Comparison of ENCODE assay signal across 23 mouse cellular contexts in genomic region chr10:73929718-73930117, GRCm38 (mm10).
DNase-seq lines count a peak whose midpoint lies in the region; ATAC-seq and TF ChIP-seq lines count a peak whose summit lies in the region.
"Had no signal": no experiment of that assay in that cellular context is flagged by ENCODE, and none has a peak within 500 bp of the region (broad histone marks: within the 10 kb centered on the region; RNA-seq: fewer than 3 reads in every experiment).

No protein-coding gene starts in this region.

- TF ChIP-seq POLR2A in limb, embryonic 14.5 days (IDR thresholded peaks at IDR 0.05; ENCODE audit: borderline replicate concordance, extremely low read depth, insufficient read depth, insufficient read length): no peak

- no peak overlapping the region for H3K27ac ChIP-seq in limb, embryonic 14.5 days (replicated peaks; ENCODE audit: low read depth, low read length)
- H3K27ac ChIP-seq in limb, embryonic 10.5 days: no peak overlapping the region
- H3K27ac ChIP-seq: embryonic facial prominence, embryonic 12.5 days; kidney, postnatal 0 days; limb, embryonic 13.5 days had no signal

- no peaks in the 10 kb centered on the region for H3K36me3 ChIP-seq in limb, embryonic 14.5 days (ENCODE audit: control insufficient read depth, insufficient read depth, low read length)
- no peaks in the 10 kb centered on the region for H3K36me3 ChIP-seq in limb, embryonic 10.5 days
- H3K36me3 ChIP-seq: embryonic facial prominence, embryonic 12.5 days; heart, embryonic 12.5 days; limb, embryonic 13.5 days had no signal

- DNase-seq in frontal cortex, postnatal 25 days (ENCODE audit: low spot score in 2 of 2): no peak
- peak; percentile 57 for DNase-seq in limb, embryonic 14.5 days (ENCODE audit: low spot score)
- DNase-seq in limb, embryonic 10.5 days (ENCODE audit: low spot score): no peak
- peak; percentile 12 to 15 for DNase-seq in right cerebral cortex, adult 2 months (ENCODE audit: low spot score in 2 of 2)
- DNase-seq in right cerebral cortex, postnatal 4 days: no peak
- DNase-seq in gastrocnemius, adult 18-20 months (ENCODE audit: low spot score): no peak
- DNase-seq: cerebellum, adult 8-10 months; gastrocnemius, postnatal 10 days; heart, adult 11 months; heart, postnatal 14 days; kidney, adult 18-20 months; layer of hippocampus, postnatal 36 days; lung, postnatal 36 days; retina, postnatal 1 day; thymus, adult 2 months had no signal

- no peaks in the 10 kb centered on the region for H3K27me3 ChIP-seq in limb, embryonic 14.5 days (ENCODE audit: control insufficient read depth, insufficient read depth, low read length)
- H3K27me3 ChIP-seq in limb, embryonic 10.5 days (ENCODE audit: low read depth, poor library complexity, severe bottlenecking): no peaks in the 10 kb centered on the region
- H3K27me3 ChIP-seq: CH12.LX; embryonic facial prominence, embryonic 12.5 days; heart, embryonic 12.5 days; limb, embryonic 13.5 days had no signal

- no peaks in the 10 kb centered on the region for H3K4me1 ChIP-seq in limb, embryonic 14.5 days (ENCODE audit: control insufficient read depth, insufficient read depth, low read length)
- H3K4me1 ChIP-seq in limb, embryonic 10.5 days: no peaks in the 10 kb centered on the region
- H3K4me1 ChIP-seq: embryonic facial prominence, embryonic 12.5 days; heart, embryonic 12.5 days; limb, embryonic 13.5 days had no signal

- H3K4me3 ChIP-seq in limb, embryonic 14.5 days (replicated peaks; ENCODE audit: low read length): no peak overlapping the region
- no peak overlapping the region for H3K4me3 ChIP-seq in limb, embryonic 10.5 days
- H3K4me3 ChIP-seq: embryonic facial prominence, embryonic 12.5 days; heart, embryonic 12.5 days; limb, embryonic 13.5 days had no signal

- ATAC-seq in frontal cortex, adult (ENCODE audit: low TSS enrichment): peak; percentile 88
- ATAC-seq in limb, embryonic 14.5 days (ENCODE audit: low FRiP score, low read depth): no peak
- ATAC-seq in erythroblast, adult 5-6 weeks (replicated peaks; ENCODE audit: low FRiP score, poor library complexity, severe bottlenecking): no peak
- ATAC-seq: hindbrain, embryonic 16.5 days had no signal

- no peak overlapping the region for H3K4me2 ChIP-seq in limb, embryonic 14.5 days (replicated peaks; ENCODE audit: low read depth, low read length, severe bottlenecking)
- H3K4me2 ChIP-seq: embryonic facial prominence, embryonic 12.5 days; heart, embryonic 12.5 days; limb, embryonic 13.5 days had no signal

- no peaks in the 10 kb centered on the region for H3K9me3 ChIP-seq in limb, embryonic 14.5 days (ENCODE audit: control insufficient read depth, low read length)
- H3K9me3 ChIP-seq in limb, embryonic 10.5 days (replicated peaks): no peaks in the 10 kb centered on the region
- H3K9me3 ChIP-seq: embryonic facial prominence, embryonic 12.5 days; heart, embryonic 12.5 days; limb, embryonic 13.5 days had no signal

- H3K9ac ChIP-seq in limb, embryonic 14.5 days (ENCODE audit: low read depth, low read length, severe bottlenecking): no peak overlapping the region
- H3K9ac ChIP-seq: embryonic facial prominence, embryonic 12.5 days; heart, embryonic 12.5 days; limb, embryonic 13.5 days had no signal

- 50% methylated on average over 5 of the region's 5 CpGs for WGBS in limb, embryonic 14.5 days
- 90% methylated on average over 5 of the region's 5 CpGs for WGBS in limb, embryonic 10.5 days

Comparison
In these comparisons a context has a peak if more than half of its experiments do, and no peak if none do; other contexts are left out.
1. DNase-seq: peak in limb, embryonic 14.5 days (single experiment) and right cerebral cortex, adult 2 months (2 of 2); none in frontal cortex, postnatal 25 days (0 of 2), limb, embryonic 10.5 days (single experiment), right cerebral cortex, postnatal 4 days (single experiment) and gastrocnemius, adult 18-20 months (single experiment).